Mouse (Mus musculus): ENCODE measurements at regions not wholly inside any gene's neighbourhood (a gene's known extent, or its start where the extent isn't known, plus 50 kb on each side); places are given as distances from the start of the nearest gene placed in this dataset.
"Not testable (repeated sequence)": the region's sequence is repeated elsewhere in the genome, so short reads cannot be mapped to it uniquely, and the experiment has no call there.

- no peaks in the 10 kb centered on the region for H3K27me3 ChIP-seq (replicated peaks; ENCODE audit: control insufficient read depth, insufficient read depth, low read length)
- no peak overlapping the region for H3K27ac ChIP-seq (ENCODE audit: low read depth, low read length)
- H3K4me3 ChIP-seq (ENCODE audit: low read depth, low read length) = no peak overlapping the region
- DNase-seq (ENCODE audit: low spot score) = no peak
- 85% methylated on average over 5 of the region's 5 CpGs for WGBS
- no peak for ATAC-seq
- no peak overlapping the region for H3K9ac ChIP-seq (ENCODE audit: low read length)
- H3K9me3 ChIP-seq (replicated peaks; ENCODE audit: control insufficient read depth, low read length) = no peaks in the 10 kb centered on the region
- no peak overlapping the region for H3K4me2 ChIP-seq (ENCODE audit: low read length)
- no peaks in the 10 kb centered on the region for H3K36me3 ChIP-seq (ENCODE audit: control insufficient read depth, insufficient read depth, low read length)
- H3K4me1 ChIP-seq (ENCODE audit: control insufficient read depth, insufficient read depth, low read length) = no peaks in the 10 kb centered on the region
These were observed 592.5 kb downstream of the Pdcd6ip start for GRCm38 (mm10) chr9:113115576-113115975.

GRCm38 (mm10) chr9:113112753-113113152 is 595.3 kb downstream of the Pdcd6ip start:
- H3K27ac ChIP-seq (ENCODE audit: low read depth, low read length) = no peak overlapping the region
- no peak for ATAC-seq
- DNase-seq (ENCODE audit: low spot score) = no peak

GRCm38 (mm10) chr9:113101733-113102132 is 606.3 kb downstream of the Pdcd6ip start:
- H3K27me3 ChIP-seq (replicated peaks; ENCODE audit: control insufficient read depth, insufficient read depth, low read length) = no peaks in the 10 kb centered on the region
- H3K9me3 ChIP-seq (replicated peaks; ENCODE audit: control insufficient read depth, low read length) = no peaks in the 10 kb centered on the region
- no peak overlapping the region for H3K4me3 ChIP-seq (ENCODE audit: low read depth, low read length)
- H3K36me3 ChIP-seq (ENCODE audit: control insufficient read depth, insufficient read depth, low read length) = no peaks in the 10 kb centered on the region
- no peak overlapping the region for H3K9ac ChIP-seq (ENCODE audit: low read length)
- no peak for ATAC-seq
- no peak for DNase-seq (ENCODE audit: low spot score)
- H3K4me2 ChIP-seq (ENCODE audit: low read length) = no peak overlapping the region
- H3K27ac ChIP-seq (ENCODE audit: low read depth, low read length) = no peak overlapping the region
- 24% methylated on average over 1 of the region's 1 CpGs for WGBS
- no peaks in the 10 kb centered on the region for H3K4me1 ChIP-seq (ENCODE audit: control insufficient read depth, insufficient read depth, low read length)

More at GRCm38 (mm10) chr9:113112753-113113152, 595.3 kb downstream of the Pdcd6ip start:
- no peaks in the 10 kb centered on the region for H3K4me1 ChIP-seq (ENCODE audit: control insufficient read depth, insufficient read depth, low read length)
- H3K4me2 ChIP-seq (ENCODE audit: low read length) = no peak overlapping the region
- no peak overlapping the region for H3K4me3 ChIP-seq (ENCODE audit: low read depth, low read length)
- H3K9me3 ChIP-seq (replicated peaks; ENCODE audit: control insufficient read depth, low read length) = no peaks in the 10 kb centered on the region
- H3K27me3 ChIP-seq (replicated peaks; ENCODE audit: control insufficient read depth, insufficient read depth, low read length) = no peaks in the 10 kb centered on the region
- H3K36me3 ChIP-seq (ENCODE audit: control insufficient read depth, insufficient read depth, low read length) = no peaks in the 10 kb centered on the region
- H3K9ac ChIP-seq (ENCODE audit: low read length) = no peak overlapping the region

GRCm38 (mm10) chr9:113100641-113101040 is 607.4 kb downstream of the Pdcd6ip start:
- ATAC-seq (no peak), DNase-seq (ENCODE audit: low spot score) (no peak)
- H3K27me3 ChIP-seq (replicated peaks; ENCODE audit: control insufficient read depth, insufficient read depth, low read length) = no peaks in the 10 kb centered on the region
- H3K27ac ChIP-seq (ENCODE audit: low read depth, low read length) = no peak overlapping the region
- no peaks in the 10 kb centered on the region for H3K4me1 ChIP-seq (ENCODE audit: control insufficient read depth, insufficient read depth, low read length)
- no peak overlapping the region for H3K4me3 ChIP-seq (ENCODE audit: low read depth, low read length)
- no peak overlapping the region for H3K4me2 ChIP-seq (ENCODE audit: low read length)
- H3K36me3 ChIP-seq (ENCODE audit: control insufficient read depth, insufficient read depth, low read length) = no peaks in the 10 kb centered on the region
- H3K9ac ChIP-seq (ENCODE audit: low read length) = no peak overlapping the region
- no peaks in the 10 kb centered on the region for H3K9me3 ChIP-seq (replicated peaks; ENCODE audit: control insufficient read depth, low read length)
- WGBS = 61% methylated on average over 4 of the region's 4 CpGs

GRCm38 (mm10) chr9:113095421-113095820 is 612.6 kb downstream of the Pdcd6ip start:
- ATAC-seq; H3K4me1 ChIP-seq (ENCODE audit: control insufficient read depth, insufficient read depth, low read length); H3K4me3 ChIP-seq (ENCODE audit: low read depth, low read length); H3K36me3 ChIP-seq (ENCODE audit: control insufficient read depth, insufficient read depth, low read length); H3K27ac ChIP-seq (ENCODE audit: low read depth, low read length); DNase-seq (ENCODE audit: low spot score); H3K9ac ChIP-seq (ENCODE audit: low read length); H3K4me2 ChIP-seq (ENCODE audit: low read length); H3K27me3 ChIP-seq (replicated peaks; ENCODE audit: control insufficient read depth, insufficient read depth, low read length); H3K9me3 ChIP-seq (replicated peaks; ENCODE audit: control insufficient read depth, low read length): not testable (repeated sequence)
- 86% methylated on average over 1 of the region's 1 CpGs for WGBS

- Histone ChIP-seq H3K4me1 (ENCODE audit: control insufficient read depth, insufficient read depth, low read length) (no peaks in the 10 kb centered on the region), H3K36me3 (ENCODE audit: control insufficient read depth, insufficient read depth, low read length) (no peaks in the 10 kb centered on the region), H3K4me2 (ENCODE audit: low read length) (no peak overlapping the region; the same call in 1 of the 2 replicates), H3K4me3 (ENCODE audit: low read depth, low read length) (no peak overlapping the region), H3K9me3 (replicated peaks; ENCODE audit: control insufficient read depth, low read length) (no peaks in the 10 kb centered on the region), H3K27me3 (replicated peaks; ENCODE audit: control insufficient read depth, insufficient read depth, low read length) (no peaks in the 10 kb centered on the region), H3K9ac (ENCODE audit: low read length) (no peak overlapping the region), H3K27ac (ENCODE audit: low read depth, low read length) (no peak overlapping the region)
- WGBS = 36% methylated on average over 13 of the region's 13 CpGs
- DNase-seq (ENCODE audit: low spot score) (peak; percentile 63), ATAC-seq (0 out of 2 replicates have a peak, but pooled peaks have one; percentile 44)
These were observed 614.1 kb downstream of the Pdcd6ip start for GRCm38 (mm10) chr9:113093863-113094390.

- H3K27ac ChIP-seq (ENCODE audit: low read depth, low read length) = no peak overlapping the region
- no peak for DNase-seq (ENCODE audit: low spot score)
- H3K9ac ChIP-seq (ENCODE audit: low read length) = no peak overlapping the region
- no peaks in the 10 kb centered on the region for H3K4me1 ChIP-seq (ENCODE audit: control insufficient read depth, insufficient read depth, low read length)
- WGBS = 68% methylated on average over 5 of the region's 5 CpGs
- H3K4me2 ChIP-seq (ENCODE audit: low read length) = no peak overlapping the region
- no peak for ATAC-seq
- H3K4me3 ChIP-seq (ENCODE audit: low read depth, low read length) = no peak overlapping the region
- no peaks in the 10 kb centered on the region for H3K9me3 ChIP-seq (replicated peaks; ENCODE audit: control insufficient read depth, low read length)
- H3K36me3 ChIP-seq (ENCODE audit: control insufficient read depth, insufficient read depth, low read length) = no peaks in the 10 kb centered on the region
- H3K27me3 ChIP-seq (replicated peaks; ENCODE audit: control insufficient read depth, insufficient read depth, low read length) = no peaks in the 10 kb centered on the region
These were observed 616.2 kb downstream of the Pdcd6ip start for GRCm38 (mm10) chr9:113091881-113092280.

GRCm38 (mm10) chr9:113087786-113088185 is 620.3 kb downstream of the Pdcd6ip start:
- H3K27me3 ChIP-seq (replicated peaks; ENCODE audit: control insufficient read depth, insufficient read depth, low read length) = no peaks in the 10 kb centered on the region
- H3K9ac ChIP-seq (ENCODE audit: low read length) = no peak overlapping the region
- no peaks in the 10 kb centered on the region for H3K4me1 ChIP-seq (ENCODE audit: control insufficient read depth, insufficient read depth, low read length)
- H3K27ac ChIP-seq (ENCODE audit: low read depth, low read length) = no peak overlapping the region
- no peaks in the 10 kb centered on the region for H3K36me3 ChIP-seq (ENCODE audit: control insufficient read depth, insufficient read depth, low read length)
- DNase-seq (ENCODE audit: low spot score) (no peak), ATAC-seq (no peak)
- H3K9me3 ChIP-seq (replicated peaks; ENCODE audit: control insufficient read depth, low read length) = no peaks in the 10 kb centered on the region
- no peak overlapping the region for H3K4me2 ChIP-seq (ENCODE audit: low read length)
- 78% methylated on average over 10 of the region's 10 CpGs for WGBS
- no peak overlapping the region for H3K4me3 ChIP-seq (ENCODE audit: low read depth, low read length)

GRCm38 (mm10) chr9:113085281-113085810 is 622.7 kb downstream of the Pdcd6ip start:
- Histone ChIP-seq H3K9ac (ENCODE audit: low read length) (no peak overlapping the region), H3K4me3 (ENCODE audit: low read depth, low read length) (no peak overlapping the region), H3K4me1 (ENCODE audit: control insufficient read depth, insufficient read depth, low read length) (no peaks in the 10 kb centered on the region), H3K27me3 (replicated peaks; ENCODE audit: control insufficient read depth, insufficient read depth, low read length) (no peaks in the 10 kb centered on the region), H3K9me3 (replicated peaks; ENCODE audit: control insufficient read depth, low read length) (no peaks in the 10 kb centered on the region), H3K4me2 (ENCODE audit: low read length) (no peak overlapping the region), H3K27ac (ENCODE audit: low read depth, low read length) (no peak overlapping the region), H3K36me3 (ENCODE audit: control insufficient read depth, insufficient read depth, low read length) (no peaks in the 10 kb centered on the region)
- 74% methylated on average over 5 of the region's 5 CpGs for WGBS
- DNase-seq (ENCODE audit: low spot score) = no peak
- no peak for ATAC-seq
